Mouse (Mus musculus): Measurements from ENCODE around the gene Fam206a.

The Fam206a gene

DNA sequence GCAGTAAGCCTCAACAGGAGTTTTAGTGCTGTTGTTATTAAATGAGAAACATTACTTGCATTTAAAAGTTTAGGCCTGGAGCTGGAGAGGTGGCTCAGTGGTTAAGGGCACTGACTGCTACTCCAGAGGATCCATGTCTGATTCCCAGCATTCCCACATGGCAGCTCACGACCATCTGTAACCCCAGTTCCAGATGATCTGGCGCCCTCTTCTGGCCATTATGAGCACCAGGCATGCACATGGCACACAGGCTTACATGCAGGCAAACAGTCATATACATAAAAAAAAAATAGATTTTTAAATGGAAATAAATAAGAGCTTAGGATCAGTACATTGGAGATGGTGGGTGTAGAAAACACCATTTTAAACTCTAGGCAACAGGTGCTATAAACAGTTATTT is 41.8 kb downstream of the Fam206a start:
- ATAC-seq (ENCODE audit: low TSS enrichment), result no peak

DNA sequence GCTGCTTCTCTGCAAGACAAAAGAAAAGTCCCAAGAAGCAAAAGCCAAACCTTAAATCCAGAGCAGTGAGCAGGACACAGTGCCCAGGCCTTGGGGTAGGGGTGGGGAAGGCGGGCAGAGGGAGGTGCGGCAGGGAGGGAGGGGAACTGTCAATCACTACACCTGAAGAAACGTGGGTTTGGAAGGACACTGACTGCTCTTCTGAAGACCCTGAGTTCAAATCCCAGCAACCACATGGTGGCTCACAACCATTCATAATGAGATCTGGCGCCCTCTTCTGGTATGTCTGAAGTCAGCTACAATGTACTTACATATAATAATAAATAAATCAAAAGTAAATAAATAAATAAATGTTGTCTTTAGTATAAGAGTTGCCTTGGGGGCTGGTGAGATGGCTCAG is 42.8 kb downstream of the Fam206a start:
- ATAC-seq (ENCODE audit: low TSS enrichment), result no peak

DNA sequence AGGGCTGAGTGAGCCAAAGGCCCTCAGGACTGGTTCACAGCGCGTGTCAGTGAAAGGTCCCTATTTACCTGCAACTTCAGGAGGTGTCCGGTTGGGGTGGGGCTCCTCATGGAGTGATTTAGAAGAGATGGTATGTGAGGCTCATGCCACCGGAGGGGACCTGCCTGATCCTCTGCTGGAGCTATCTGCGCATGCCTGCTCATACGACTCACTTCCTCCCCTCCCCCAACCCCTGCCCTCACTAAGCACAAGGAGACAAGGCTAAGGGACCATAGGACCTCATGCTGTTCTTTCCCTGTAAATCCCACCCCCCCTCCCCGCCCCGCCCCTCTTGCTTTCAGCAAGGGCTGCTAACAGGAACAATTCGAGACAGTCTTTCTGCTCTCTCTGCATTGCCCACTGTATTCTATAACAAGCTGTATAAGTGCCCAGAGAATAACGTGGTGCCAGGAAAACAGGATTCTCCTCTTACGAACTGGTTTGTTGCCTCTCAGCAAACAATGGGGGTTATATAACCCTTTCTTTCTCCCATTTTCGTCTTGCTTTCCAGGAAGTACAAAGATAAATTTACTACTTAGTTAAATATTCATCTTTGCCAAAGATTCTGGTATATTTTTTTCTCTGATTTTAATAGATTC is 43.9 kb downstream of the Fam206a start:
- no peak for ATAC-seq (ENCODE audit: low TSS enrichment)

DNA sequence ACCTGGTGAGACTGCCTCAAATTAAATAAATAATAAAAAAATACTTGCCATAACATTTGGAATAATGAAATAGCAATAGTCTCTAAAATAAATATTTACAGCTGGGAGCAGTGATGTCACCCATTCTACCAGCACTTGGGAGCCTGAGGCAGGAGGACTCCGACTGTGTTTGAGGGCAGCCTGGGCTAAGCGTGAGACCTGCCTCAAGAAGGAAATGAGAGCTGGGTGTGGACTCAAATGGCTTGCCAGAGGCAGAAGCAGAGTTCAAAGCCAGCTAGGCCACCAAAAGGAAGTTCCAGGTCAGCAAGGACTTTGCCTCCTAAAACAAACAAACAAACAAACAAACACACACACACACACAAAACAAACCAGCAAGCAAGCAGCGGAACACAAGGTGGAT is 45.3 kb downstream of the Fam206a start:
- no peak for ATAC-seq (ENCODE audit: low TSS enrichment)

DNA sequence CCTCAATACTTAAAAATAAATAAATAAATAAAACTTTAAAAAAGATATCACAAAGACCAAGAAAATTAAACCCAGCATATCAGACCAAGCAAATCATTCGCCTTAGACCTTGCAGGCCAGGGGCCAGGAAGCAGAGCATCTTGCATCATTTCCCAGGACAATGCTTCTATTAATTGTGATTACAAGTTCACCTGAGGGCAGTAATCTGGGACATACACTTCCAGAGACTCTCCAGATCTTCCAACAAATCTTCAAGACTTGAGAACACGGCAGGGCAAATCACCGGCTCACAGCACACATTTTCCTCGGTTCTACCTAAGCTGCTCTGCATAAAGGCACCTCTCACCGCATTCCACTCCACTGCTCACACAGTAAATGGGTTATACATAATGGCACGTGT is 45.9 kb downstream of the Fam206a start:
- ATAC-seq (ENCODE audit: low TSS enrichment), result no peak

DNA sequence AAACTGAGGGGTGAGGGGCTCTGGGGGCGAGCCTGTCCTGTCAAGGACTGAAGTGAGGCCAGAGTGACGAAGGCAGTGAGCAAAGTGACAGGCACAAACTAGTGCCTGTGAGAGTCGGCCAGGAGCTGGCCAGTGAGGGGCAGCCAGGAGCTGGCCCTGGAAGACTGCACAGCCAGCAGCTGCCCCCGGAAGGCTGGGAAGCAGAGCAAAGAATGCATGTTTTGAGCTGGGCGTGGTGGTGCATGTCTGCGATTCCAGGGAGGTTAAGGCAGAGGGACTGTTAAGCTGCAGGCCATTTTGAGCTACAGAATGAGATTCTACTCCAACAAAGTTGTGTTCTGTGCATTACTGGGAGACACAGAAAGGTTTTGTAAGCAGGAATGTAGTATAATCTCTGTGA is 48.6 kb downstream of the Fam206a start:
- peak; percentile 58 for ATAC-seq (ENCODE audit: low TSS enrichment)

DNA sequence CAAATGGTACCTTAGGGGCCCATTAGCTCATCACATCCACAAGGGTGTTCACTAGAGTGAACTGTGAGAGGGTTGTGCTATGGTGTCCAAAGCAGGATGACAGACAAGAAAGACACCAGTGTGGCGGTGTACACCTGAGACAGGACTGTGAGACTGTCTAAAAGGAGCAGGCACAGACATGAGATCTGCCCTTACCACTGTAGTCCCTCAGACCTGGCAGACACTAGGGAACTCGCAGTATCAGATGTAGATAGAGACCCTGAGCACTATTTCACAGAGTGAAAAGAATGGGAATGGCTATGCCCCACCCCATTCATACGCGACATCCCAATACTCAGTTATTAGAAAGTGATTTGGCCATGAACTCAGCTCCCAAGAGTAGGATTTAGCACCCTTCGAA is 53.8 kb downstream of the Fam206a start:
- ATAC-seq (ENCODE audit: low TSS enrichment), result no peak

DNA sequence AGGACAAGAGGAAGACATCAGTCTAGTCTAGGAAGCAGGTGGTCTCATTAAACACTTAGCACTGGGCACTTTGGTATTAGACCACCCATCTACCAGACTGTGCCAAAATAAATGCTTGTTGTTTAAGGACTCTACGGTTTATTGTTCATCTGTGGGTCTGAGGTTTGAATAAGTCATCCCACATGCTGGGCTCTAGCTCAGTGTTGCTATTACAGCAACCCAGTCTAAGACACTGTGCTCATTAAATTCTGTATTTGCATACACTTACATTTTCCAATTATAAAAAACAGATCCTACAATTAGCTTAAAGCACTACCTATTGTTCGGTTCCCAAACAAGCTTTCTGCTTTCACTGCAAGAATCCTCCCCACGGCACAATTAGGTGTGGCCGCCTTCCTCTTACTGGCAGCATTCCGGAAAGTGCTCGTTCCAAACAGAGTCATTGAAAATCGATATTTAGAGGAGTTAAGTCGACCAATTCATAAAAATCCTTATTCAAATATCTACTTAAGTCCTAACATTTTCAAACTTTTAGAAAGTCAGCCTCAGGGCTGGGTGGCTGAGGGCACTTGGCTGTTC is 54.3 kb downstream of the Fam206a start:
- ATAC-seq (ENCODE audit: low TSS enrichment), result no peak

DNA sequence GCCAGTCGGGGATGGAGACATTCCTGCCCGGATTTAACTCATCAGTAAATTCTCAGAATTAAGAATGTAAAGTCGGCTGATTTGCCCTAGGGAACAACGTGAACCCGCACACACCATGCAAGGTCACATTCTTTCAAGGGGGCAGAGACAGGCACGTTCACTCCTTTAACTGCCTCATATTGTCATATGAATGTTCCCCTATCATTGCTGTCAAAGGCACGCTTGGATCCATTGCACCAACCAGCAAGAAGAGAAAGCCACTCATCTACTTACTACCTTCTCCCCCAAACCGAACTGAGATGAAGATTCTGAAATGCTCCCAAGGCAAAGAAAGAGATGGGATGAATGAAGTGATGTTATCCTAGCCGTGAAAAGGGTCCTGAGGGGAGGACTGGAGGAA is 56.6 kb downstream of the Fam206a start:
- ATAC-seq (ENCODE audit: low TSS enrichment), result no peak

All from frontal cortex, adult (tissue).